Mouse (Mus musculus): Measurements from ENCODE around the gene Trim23.
A peak's percentile ranks its signal among the peaks of the same experiment; 100 is the strongest.
"Not testable (repeated sequence)": the region's sequence is repeated elsewhere in the genome, so short reads cannot be mapped to it uniquely, and the experiment has no call there.

The Trim23 gene

DNA sequence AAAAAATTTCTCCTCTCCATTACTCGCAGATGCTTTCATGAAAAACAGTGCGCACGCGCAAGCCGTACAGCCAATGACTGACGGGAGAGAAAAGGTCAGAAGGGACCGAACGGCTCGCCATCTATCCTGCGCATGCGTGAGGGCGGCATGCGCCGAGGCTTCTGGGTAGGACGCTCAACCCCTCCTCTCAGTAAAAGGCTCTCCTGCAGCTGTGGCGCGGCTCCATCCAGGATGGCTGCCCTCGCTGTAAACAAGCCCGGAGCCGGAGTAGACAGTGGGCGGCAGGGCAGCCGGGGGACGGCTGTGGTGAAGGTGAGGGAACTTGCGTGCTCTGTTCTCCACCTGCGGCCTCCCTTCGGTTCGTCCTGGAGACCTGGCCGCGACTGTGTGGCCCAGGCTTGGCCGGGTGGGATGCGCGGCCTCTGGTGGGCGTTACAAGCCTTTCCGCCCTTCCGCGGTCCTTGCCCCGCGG is at the start of gene Trim23:
TSS of gene Trim23 (plus strand) at position 148 of the 472 bp plus-strand sequence.
- DNase-seq (ENCODE audit: low read depth, low spot score) = peak; percentile 99

- DNase-seq (ENCODE audit: low read depth, low spot score) = no peak
Measured at GRCm38 (mm10) chr13:104132561-104132960, 46.0 kb upstream of the Trim23 start.

GRCm38 (mm10) chr13:104134510-104135085 is 44.0 kb upstream of the Trim23 start:
- no peak for DNase-seq (ENCODE audit: low read depth, low spot score)

GRCm38 (mm10) chr13:104139369-104140209 is 39.0 kb upstream of the Trim23 start:
- peak; percentile 62 for DNase-seq (ENCODE audit: low read depth, low spot score)

DNA sequence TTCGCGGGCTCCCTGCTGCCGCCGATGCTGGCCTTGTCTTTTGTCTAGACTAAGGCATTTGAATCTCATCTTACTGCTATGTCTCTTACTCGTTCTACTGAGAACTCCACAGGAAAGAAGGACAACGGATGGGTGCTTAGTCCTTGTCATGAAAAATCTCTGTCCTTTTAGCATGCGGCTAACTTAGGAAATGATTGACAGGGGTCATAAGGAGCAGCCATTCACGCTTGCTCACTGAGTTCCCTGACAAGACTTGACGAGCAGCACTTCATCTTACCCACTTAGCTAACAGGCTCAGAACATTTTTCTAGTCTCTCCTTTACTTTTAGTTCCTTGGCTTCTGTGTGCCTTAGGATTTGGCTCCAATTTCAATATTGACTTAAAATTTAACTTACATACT is 33.7 kb upstream of the Trim23 start:
- DNase-seq (ENCODE audit: low read depth, low spot score) = no peak

DNA sequence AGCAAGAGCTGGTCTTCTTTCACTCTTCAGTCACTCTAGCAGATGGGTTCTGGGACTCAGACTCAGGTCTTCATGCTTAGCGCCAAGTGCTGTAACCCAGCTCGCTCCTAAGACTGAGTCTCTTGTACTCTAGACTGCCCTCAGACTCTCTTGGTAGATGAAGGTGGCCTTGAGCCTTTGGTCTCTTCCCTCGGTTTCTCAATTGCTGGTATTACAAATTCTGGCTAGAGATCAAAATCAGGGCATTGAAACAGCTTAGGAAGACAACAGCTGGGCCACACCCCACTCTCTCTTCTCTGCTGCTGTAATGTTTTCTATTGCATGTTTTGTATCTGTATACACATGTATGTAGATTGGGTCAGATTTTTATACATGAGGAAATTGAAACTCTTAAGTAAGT is 33.0 kb upstream of the Trim23 start:
- no peak for DNase-seq (ENCODE audit: low read depth, low spot score)

- no peak for DNase-seq (ENCODE audit: low read depth, low spot score)
Measured at GRCm38 (mm10) chr13:104154180-104154579, 24.4 kb upstream of the Trim23 start.

GRCm38 (mm10) chr13:104155106-104155505 is 23.5 kb upstream of the Trim23 start:
- no peak for DNase-seq (ENCODE audit: low read depth, low spot score)

DNA sequence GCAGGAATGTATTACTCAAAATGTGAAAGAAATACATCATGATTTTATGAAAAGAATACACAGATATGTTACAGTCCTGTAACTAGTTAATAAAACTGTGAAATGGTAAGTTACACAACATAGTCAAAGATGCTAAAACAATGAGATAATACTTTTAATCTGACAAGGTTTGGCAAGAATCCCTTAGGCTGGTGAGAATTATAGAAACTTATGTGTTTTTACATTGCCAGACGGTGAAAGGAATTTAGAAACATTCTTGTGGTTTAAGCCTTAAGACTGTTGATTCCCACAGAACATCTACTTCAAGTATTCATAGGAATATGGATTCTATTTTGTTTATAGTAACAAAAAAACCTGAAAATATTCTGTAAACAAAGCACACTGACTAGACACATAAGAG is 22.9 kb upstream of the Trim23 start:
- no peak for DNase-seq (ENCODE audit: low read depth, low spot score)

GRCm38 (mm10) chr13:104171711-104172110 is 6.9 kb upstream of the Trim23 start:
- no peak for DNase-seq (ENCODE audit: low read depth, low spot score)

- DNase-seq (ENCODE audit: low read depth, low spot score) = no peak
Measured at GRCm38 (mm10) chr13:104172498-104172897, 6.1 kb upstream of the Trim23 start.

DNA sequence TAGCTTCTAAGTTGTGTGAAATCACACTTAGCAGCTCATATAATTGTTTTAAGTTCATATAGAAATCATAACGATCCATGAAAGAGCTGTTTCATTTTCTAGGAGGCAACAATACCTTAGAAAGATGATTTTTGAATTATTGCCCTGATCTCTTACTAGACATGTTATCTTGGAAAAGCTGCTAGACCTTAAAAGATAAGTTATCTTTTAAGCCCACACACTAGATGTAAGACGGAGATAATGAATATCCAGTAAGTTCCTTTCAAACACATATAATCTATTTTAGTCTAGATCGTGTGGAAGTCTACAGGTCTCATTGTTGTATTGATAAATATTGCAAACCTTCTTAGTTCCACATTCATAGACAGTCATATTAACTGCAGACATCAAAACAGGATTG is 1.7 kb upstream of the Trim23 start:
- no peak for DNase-seq (ENCODE audit: low read depth, low spot score)

- no peak for DNase-seq (ENCODE audit: low read depth, low spot score)
Measured at GRCm38 (mm10) chr13:104177796-104178649, 574 bp upstream of the Trim23 start, which contains the start of gene Trappc13. Trappc13 (minus strand) TSS chr13:104178469.

DNA sequence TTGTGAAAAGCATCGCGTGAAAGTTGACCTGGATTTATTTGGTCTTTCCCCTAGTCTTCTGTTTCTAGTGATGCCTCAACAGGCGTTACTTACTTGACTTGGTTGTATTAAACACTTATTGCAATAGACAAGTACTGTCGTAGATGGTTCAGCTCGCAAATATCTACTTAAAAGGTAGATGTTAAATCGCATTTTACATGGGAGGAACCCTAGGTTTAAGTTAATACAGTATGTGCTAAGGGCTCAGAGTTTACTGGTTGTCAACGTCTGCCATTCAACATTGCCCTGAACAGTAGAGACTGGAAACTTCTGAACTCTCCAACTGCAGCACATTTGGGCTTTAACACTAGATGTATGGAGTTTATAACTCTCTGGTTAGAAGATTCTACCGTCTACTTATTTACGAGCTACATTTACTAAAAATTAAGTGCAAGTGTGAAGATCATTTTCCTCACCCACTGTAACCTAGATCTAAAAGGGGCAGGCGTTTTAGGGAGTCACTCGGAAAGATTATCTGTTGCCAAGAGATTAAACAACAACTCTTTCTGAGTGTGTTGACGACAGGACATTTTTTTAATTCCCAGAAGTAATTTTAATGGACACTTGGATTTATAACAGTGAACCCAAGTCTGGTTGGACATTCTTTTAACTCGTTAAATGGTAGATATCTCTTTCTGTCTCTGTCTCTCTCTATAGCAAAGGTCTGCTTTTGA is 735 bp downstream of the Trim23 start:
- DNase-seq (ENCODE audit: low read depth, low spot score) = peak; percentile 46

GRCm38 (mm10) chr13:104187357-104187756 is 8.8 kb downstream of the Trim23 start:
- DNase-seq (ENCODE audit: low read depth, low spot score) = no peak

DNA sequence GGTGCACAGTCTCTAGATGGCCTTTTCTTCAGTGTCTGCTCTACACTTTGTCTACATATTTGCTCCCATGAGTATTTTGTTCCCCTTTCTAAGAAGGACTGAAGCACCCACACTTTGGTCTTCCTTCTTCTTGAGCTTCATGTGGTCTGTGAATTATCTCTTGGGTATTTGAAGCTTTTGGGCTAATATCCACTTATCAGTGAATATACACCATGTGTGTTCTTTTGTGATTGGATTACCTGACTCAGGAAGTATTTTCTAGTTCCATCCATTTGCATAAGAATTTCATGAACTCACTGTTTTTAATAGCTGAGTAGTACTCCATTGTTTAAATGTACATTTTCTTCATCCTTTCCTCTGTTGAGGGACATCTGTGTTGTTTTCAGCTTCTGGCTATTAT is 17.3 kb downstream of the Trim23 start:
- DNase-seq (ENCODE audit: low read depth, low spot score) = not testable (repeated sequence)

DNA sequence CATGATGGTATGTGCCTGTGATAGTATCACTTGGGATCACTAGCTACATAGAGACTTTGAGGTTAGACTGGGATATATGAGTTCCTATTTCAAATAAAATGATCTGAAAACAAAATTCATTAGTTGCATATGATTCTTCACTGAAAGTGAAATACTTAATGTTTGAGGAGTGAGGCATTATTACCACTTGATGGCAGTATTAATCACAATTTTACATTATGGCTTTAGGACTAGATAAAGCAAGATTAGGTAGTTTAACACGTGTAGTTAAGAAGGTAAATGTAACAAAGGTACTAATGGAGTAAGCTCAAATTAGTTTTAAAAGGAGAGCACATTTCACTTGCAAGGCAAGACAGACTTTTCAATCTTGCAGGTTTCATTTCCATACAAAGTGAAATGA is 25.7 kb downstream of the Trim23 start:
- DNase-seq (ENCODE audit: low read depth, low spot score) = no peak

DNA sequence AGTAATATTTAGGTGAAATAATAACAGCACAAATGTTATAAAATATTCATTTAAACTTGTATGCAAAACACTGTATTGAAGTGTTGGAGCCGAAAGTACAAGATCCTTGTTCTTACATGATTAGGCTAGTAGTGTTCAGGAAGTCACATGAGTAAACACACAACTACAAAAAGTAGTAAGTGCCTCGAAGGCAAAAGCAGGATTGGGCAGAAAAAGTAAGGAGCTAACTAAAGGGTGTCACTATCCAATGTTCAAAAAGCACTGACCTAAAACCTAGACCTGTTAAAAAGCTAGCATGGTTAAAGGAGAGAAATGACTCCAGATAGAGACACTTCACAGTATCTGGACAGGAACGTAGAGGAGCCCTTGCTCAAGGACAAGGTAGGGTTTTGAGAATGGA is 48.9 kb downstream of the Trim23 start:
- DNase-seq (ENCODE audit: low read depth, low spot score) = peak; percentile 25

DNA sequence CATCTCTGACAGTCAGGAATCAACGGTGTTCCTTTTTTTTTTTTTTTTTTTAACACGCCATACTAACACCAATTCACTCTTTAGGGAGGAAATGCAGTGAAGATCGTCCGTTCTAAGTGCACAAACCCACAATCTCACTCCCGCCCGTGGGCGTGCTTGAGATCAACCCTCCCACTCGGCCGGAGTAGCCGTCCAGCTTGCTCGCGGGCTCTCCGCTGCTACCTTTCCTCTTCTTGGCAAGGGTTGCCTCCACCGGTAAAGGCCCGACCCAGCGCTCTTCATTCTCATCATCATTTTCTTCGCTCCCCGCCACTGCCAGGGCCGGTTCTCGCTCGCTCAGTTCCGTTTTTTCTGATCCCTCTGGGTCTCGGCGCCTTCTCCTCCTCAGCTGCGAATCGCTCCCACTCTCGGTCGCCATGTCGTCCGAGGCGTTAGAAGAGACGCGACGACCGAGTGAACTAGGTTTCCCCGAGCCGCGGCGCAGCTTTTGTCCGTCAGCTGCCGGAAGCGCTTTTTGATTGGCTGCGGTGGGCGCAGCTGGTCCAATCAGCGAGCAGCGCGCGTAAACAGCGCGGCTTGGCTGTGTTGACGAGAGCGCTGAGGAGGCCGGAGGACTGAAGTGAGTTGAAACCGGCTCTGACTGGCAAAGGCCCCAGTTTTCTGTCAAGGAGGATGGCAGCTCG is 49.9 kb downstream of the Trim23 start, which contains the start of the genes Cenpk and Ppwd1:
TSS of gene Cenpk (plus strand) at position 228 of the 683 bp plus-strand sequence.
TSS of gene Ppwd1 (minus strand) at position 460 of the 683 bp plus-strand sequence.
- peak; percentile 95 for DNase-seq (ENCODE audit: low read depth, low spot score)

DNA sequence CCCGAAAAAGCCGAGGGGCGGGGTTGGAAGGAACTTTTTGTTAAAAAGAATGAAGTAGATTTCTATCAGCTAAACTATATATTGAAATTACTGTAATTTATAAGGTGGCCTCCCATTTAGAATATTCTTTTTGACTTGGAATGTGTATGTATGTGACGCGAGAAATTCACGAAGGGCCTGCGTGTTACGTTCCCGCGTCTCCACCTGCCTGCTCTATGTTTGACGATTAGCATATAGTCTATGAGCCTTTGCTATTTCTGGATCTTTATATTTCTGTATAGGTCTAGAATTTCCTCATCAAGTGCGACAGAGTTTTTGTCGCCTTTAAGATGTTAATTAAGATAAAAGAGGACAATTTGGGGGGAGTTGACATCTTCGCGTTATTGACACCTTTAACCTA is 50.6 kb downstream of the Trim23 start:
- no peak for DNase-seq (ENCODE audit: low read depth, low spot score)
